Comparison of ENCODE assay signal across 32 mouse cellular contexts in the genomic region with DNA sequence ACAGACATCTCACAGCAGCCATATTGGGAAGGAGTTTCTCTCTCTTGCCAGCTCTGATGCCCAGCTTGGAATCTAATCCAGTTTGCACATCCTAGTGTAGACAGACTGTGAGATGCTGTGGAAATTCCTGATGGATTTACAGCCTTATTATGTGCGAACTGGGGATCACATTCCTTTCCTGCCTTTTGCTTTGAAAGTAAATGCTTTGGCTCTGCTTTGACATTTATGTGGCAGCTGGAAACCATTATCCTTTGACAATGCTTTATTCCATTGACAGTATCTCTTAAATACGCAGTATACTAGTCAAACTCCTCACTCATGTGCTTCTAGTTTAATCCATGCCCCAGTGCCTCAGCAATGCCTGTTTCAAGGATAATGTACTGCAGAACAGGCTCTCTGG. TPM values are rescaled to one million over a fixed set of nuclear protein-coding genes. Genes with fewer than 3 reads are reported as not detected.
DNase-seq lines count a peak whose midpoint lies in the region; ATAC-seq and TF ChIP-seq lines count a peak whose summit lies in the region.
"Had no signal": no experiment of that assay in that cellular context is flagged by ENCODE, and none has a peak within 500 bp of the region (broad histone marks: within the 10 kb centered on the region; RNA-seq: fewer than 3 reads in every experiment).

No protein-coding gene starts in this region.

- ATAC-seq in kidney, postnatal 0 days (replicated peaks; ENCODE audit: low FRiP score, low read depth), result no peak
- ATAC-seq in limb, embryonic 13.5 days (ENCODE audit: low FRiP score, low read depth), result peak; percentile 94
- ATAC-seq in forebrain, embryonic 16.5 days, result no peak
- ATAC-seq: hindbrain, embryonic 16.5 days; intestine, embryonic 16.5 days; liver, postnatal 0 days; Patski had no signal

- DNase-seq in kidney, postnatal 0 days (ENCODE audit: low spot score), result peak; percentile 52
- DNase-seq in kidney, postnatal 10 days, result no peak
- peak; percentile 53 for DNase-seq in embryo, embryonic 10 days (ENCODE audit: low spot score)
- peak; percentile 23 for DNase-seq in embryo, embryonic 11.5 days (ENCODE audit: low read depth, low spot score)
- no peak for DNase-seq in heart, postnatal 25 days (ENCODE audit: low spot score)
- DNase-seq: adrenal gland, postnatal 36 days; B cell, adult 2 months; cerebellum, adult 11 months; cerebellum, adult 9-11 months; gastrocnemius, postnatal 10 days; kidney, postnatal 4 days; liver, postnatal 0 days; lung, postnatal 14 days; retina, postnatal 1 day; right cerebral cortex, postnatal 25 days; spleen, adult 18-20 months; thymus, postnatal 14 days had no signal

- no peak overlapping the region for H3K9ac ChIP-seq in kidney, postnatal 0 days (ENCODE audit: low read depth, low read length)
- H3K9ac ChIP-seq in limb, embryonic 13.5 days, result no peak overlapping the region
- H3K9ac ChIP-seq in forebrain, embryonic 16.5 days (replicated peaks; ENCODE audit: low read depth, low read length), result no peak overlapping the region
- H3K9ac ChIP-seq: liver, postnatal 0 days; midbrain, embryonic 12.5 days had no signal

- H3K4me1 ChIP-seq in kidney, postnatal 0 days (replicated peaks; ENCODE audit: insufficient read depth, low read length), result no peaks in the 10 kb centered on the region
- H3K4me1 ChIP-seq in limb, embryonic 13.5 days, result peaks cover 8% of the 10 kb centered on the region; the same call in 1 of the 2 replicates
- H3K4me1 ChIP-seq in forebrain, embryonic 16.5 days (replicated peaks; ENCODE audit: control insufficient read depth, insufficient read depth, low read length), result no peaks in the 10 kb centered on the region
- H3K4me1 ChIP-seq: midbrain, embryonic 12.5 days had no signal

- TF ChIP-seq CTCF in kidney, postnatal 0 days (IDR thresholded peaks at IDR 0.05; ENCODE audit: low read depth), result no peak

- WGBS in kidney, postnatal 0 days, result 22% methylated on average over 2 of the region's 2 CpGs
- WGBS in limb, embryonic 13.5 days, result 9% methylated on average over 2 of the region's 2 CpGs
- 50% methylated on average over 2 of the region's 2 CpGs for WGBS in forebrain, embryonic 16.5 days

- H3K27me3 ChIP-seq in kidney, postnatal 0 days (ENCODE audit: insufficient read depth, low read length), result no peaks in the 10 kb centered on the region
- H3K27me3 ChIP-seq in limb, embryonic 13.5 days, result peaks cover 1% of the 10 kb centered on the region; the same call in 1 of the 2 replicates
- H3K27me3 ChIP-seq in forebrain, embryonic 16.5 days (replicated peaks; ENCODE audit: control insufficient read depth, insufficient read depth, low read length), result no peaks in the 10 kb centered on the region
- H3K27me3 ChIP-seq: CH12.LX; midbrain, embryonic 12.5 days; Patski had no signal

- no peak overlapping the region for H3K4me3 ChIP-seq in kidney, postnatal 0 days (replicated peaks; ENCODE audit: low read depth, low read length)
- no peak overlapping the region for H3K4me3 ChIP-seq in limb, embryonic 13.5 days
- no peak overlapping the region for H3K4me3 ChIP-seq in forebrain, embryonic 16.5 days (replicated peaks; ENCODE audit: low read length)
- H3K4me3 ChIP-seq: hindbrain, embryonic 10.5 days; midbrain, embryonic 12.5 days had no signal

- no peak overlapping the region for H3K27ac ChIP-seq in kidney, postnatal 0 days
- H3K27ac ChIP-seq in limb, embryonic 13.5 days, result no peak overlapping the region
- H3K27ac ChIP-seq in forebrain, embryonic 16.5 days (ENCODE audit: low read length), result no peak overlapping the region
- H3K27ac ChIP-seq: hindbrain, embryonic 10.5 days; midbrain, embryonic 12.5 days had no signal

- no peak overlapping the region for H3K4me2 ChIP-seq in kidney, postnatal 0 days (ENCODE audit: low read length)
- no peak overlapping the region for H3K4me2 ChIP-seq in limb, embryonic 13.5 days (replicated peaks)
- no peak overlapping the region for H3K4me2 ChIP-seq in forebrain, embryonic 16.5 days (ENCODE audit: low read length)
- H3K4me2 ChIP-seq: heart, embryonic 11.5 days; liver, embryonic 11.5 days; midbrain, embryonic 12.5 days had no signal

- no peaks in the 10 kb centered on the region for H3K9me3 ChIP-seq in kidney, postnatal 0 days (replicated peaks; ENCODE audit: low read length)
- no peaks in the 10 kb centered on the region for H3K9me3 ChIP-seq in limb, embryonic 13.5 days
- H3K9me3 ChIP-seq in forebrain, embryonic 16.5 days (ENCODE audit: control insufficient read depth, low read length), result no peaks in the 10 kb centered on the region
- H3K9me3 ChIP-seq: G1E; hindbrain, embryonic 10.5 days; midbrain, embryonic 12.5 days had no signal

- intact Hi-C loops in heart, postnatal 25 days (cut with DNase I), result no loop called here

- H3K36me3 ChIP-seq in kidney, postnatal 0 days (ENCODE audit: insufficient read depth, low read length), result no peaks in the 10 kb centered on the region
- H3K36me3 ChIP-seq in limb, embryonic 13.5 days, result no peaks in the 10 kb centered on the region
- no peaks in the 10 kb centered on the region for H3K36me3 ChIP-seq in forebrain, embryonic 16.5 days (ENCODE audit: control insufficient read depth, insufficient read depth)
- H3K36me3 ChIP-seq: G1E; hindbrain, embryonic 10.5 days; midbrain, embryonic 12.5 days had no signal

RNA-seq across cellular contexts. Expression of a gene that starts 34.1 kb away (rescaled TPM):
- 0.20 TPM in 1 of 2 replicates, not detected in the other for polyA plus RNA-seq in kidney, postnatal 0 days (2015; fragmentation: Nextera tagmentation; extraction: Ambion mirVana)
- polyA plus RNA-seq in limb, embryonic 13.5 days (2015; fragmentation: Nextera tagmentation; extraction: Ambion mirVana), result 0.57 and 1.0 TPM in 2 replicates
- not detected for total RNA-seq in heart, postnatal 25 days (2021)
- 4.6 and 6.5 TPM in 2 replicates for polyA plus RNA-seq in forebrain, embryonic 16.5 days (2015; fragmentation: Nextera tagmentation; extraction: Ambion mirVana)
- total RNA-seq: adrenal gland, adult 18-20 months; adrenal gland, postnatal 36 days; CH12.LX; common myeloid progenitor, adult 5-6 weeks; gastrocnemius, postnatal 10 days; granulocyte monocyte progenitor cell, adult 5-6 weeks; megakaryocyte progenitor cell, adult 5-6 weeks had no signal
- polyA plus RNA-seq: G1E; liver, postnatal 0 days; Patski had no signal

Comparison
In these comparisons a context has a peak if more than half of its experiments do, and no peak if none do; other contexts are left out.
1. DNase-seq: peak in kidney, postnatal 0 days (single experiment), embryo, embryonic 10 days (single experiment) and embryo, embryonic 11.5 days (single experiment); none in kidney, postnatal 10 days (single experiment) and heart, postnatal 25 days (single experiment).